Comparison of ENCODE assay signal across 26 mouse cellular contexts in genomic region chr13:25678221-25678735, GRCm38 (mm10).
DNase-seq lines count a peak whose midpoint lies in the region; ATAC-seq lines count a peak whose summit lies in the region.
"Had no signal": no experiment of that assay in that cellular context is flagged by ENCODE, and none has a peak within 500 bp of the region (broad histone marks: within the 10 kb centered on the region; RNA-seq: fewer than 3 reads in every experiment).

No protein-coding gene starts in this region.

- H3K4me3 ChIP-seq in forebrain, embryonic 11.5 days (ENCODE audit: low read depth, low read length) = no peak overlapping the region
- H3K4me3 ChIP-seq: embryonic facial prominence, embryonic 12.5 days; forebrain, embryonic 15.5 days; heart, adult 2 months; heart, embryonic 12.5 days; hindbrain, embryonic 13.5 days; limb, embryonic 12.5 days; liver, embryonic 15.5 days had no signal

- H3K9me3 ChIP-seq in forebrain, embryonic 11.5 days (ENCODE audit: control insufficient read depth, low read length) = no peaks in the 10 kb centered on the region
- H3K9me3 ChIP-seq: embryonic facial prominence, embryonic 12.5 days; forebrain, embryonic 15.5 days; heart, embryonic 12.5 days; hindbrain, embryonic 13.5 days; liver, embryonic 15.5 days had no signal

- H3K9ac ChIP-seq in forebrain, embryonic 11.5 days (ENCODE audit: low read length) = no peak overlapping the region
- H3K9ac ChIP-seq: embryonic facial prominence, embryonic 12.5 days; forebrain, embryonic 15.5 days; heart, embryonic 12.5 days; hindbrain, embryonic 13.5 days; limb, embryonic 12.5 days; liver, embryonic 15.5 days; lung, embryonic 14.5 days had no signal

- 89% methylated on average over 2 of the region's 2 CpGs for WGBS in forebrain, embryonic 11.5 days

- no peak overlapping the region for H3K27ac ChIP-seq in forebrain, embryonic 11.5 days (ENCODE audit: low read depth, low read length)
- H3K27ac ChIP-seq: embryonic facial prominence, embryonic 12.5 days; forebrain, embryonic 15.5 days; heart, adult 2 months; hindbrain, embryonic 13.5 days; limb, embryonic 12.5 days; liver, embryonic 15.5 days had no signal

- H3K36me3 ChIP-seq in forebrain, embryonic 11.5 days (ENCODE audit: control insufficient read depth, insufficient read depth, low read length) = no peaks in the 10 kb centered on the region
- H3K36me3 ChIP-seq: embryonic facial prominence, embryonic 12.5 days; forebrain, embryonic 15.5 days; heart, embryonic 12.5 days; hindbrain, embryonic 13.5 days; limb, embryonic 12.5 days; liver, embryonic 15.5 days had no signal

- no peaks in the 10 kb centered on the region for H3K4me1 ChIP-seq in forebrain, embryonic 11.5 days (replicated peaks; ENCODE audit: control insufficient read depth, insufficient read depth, low read length)
- H3K4me1 ChIP-seq: embryonic facial prominence, embryonic 12.5 days; forebrain, embryonic 15.5 days; heart, embryonic 12.5 days; hindbrain, embryonic 13.5 days; limb, embryonic 12.5 days; liver, embryonic 15.5 days had no signal

- no peak overlapping the region for H3K4me2 ChIP-seq in forebrain, embryonic 11.5 days (ENCODE audit: low read depth, low read length, severe bottlenecking)
- H3K4me2 ChIP-seq: embryonic facial prominence, embryonic 12.5 days; forebrain, embryonic 15.5 days; heart, embryonic 12.5 days; hindbrain, embryonic 13.5 days; limb, embryonic 12.5 days; liver, embryonic 15.5 days; lung, embryonic 14.5 days; midbrain, embryonic 11.5 days had no signal

- no peaks in the 10 kb centered on the region for H3K27me3 ChIP-seq in forebrain, embryonic 11.5 days (ENCODE audit: control insufficient read depth, insufficient read depth, low read length)
- H3K27me3 ChIP-seq: embryonic facial prominence, embryonic 12.5 days; forebrain, embryonic 15.5 days; heart, embryonic 12.5 days; hindbrain, embryonic 13.5 days; limb, embryonic 12.5 days; liver, embryonic 15.5 days had no signal

- no peak for ATAC-seq in forebrain, embryonic 11.5 days (replicated peaks; ENCODE audit: low FRiP score)
- no peak for ATAC-seq in activated CD4-positive, CD25-positive, alpha-beta regulatory T cell, adult 4 months
- ATAC-seq: CD4-positive, CD25-positive, alpha-beta regulatory T cell, adult 4 months; forebrain, embryonic 15.5 days; intestine, postnatal 0 days; midbrain, embryonic 16.5 days had no signal

- peak; percentile 12 to 70 for DNase-seq in frontal cortex, postnatal 36 days (ENCODE audit: low spot score in 2 of 2)
- no peak for DNase-seq in frontal cortex, postnatal 10 days (ENCODE audit: low spot score in 2 of 2)
- peak; percentile 53 for DNase-seq in right cerebral cortex, adult 18-20 months
- DNase-seq in right cerebral cortex, postnatal 14 days = no peak
- peak; percentile 46 to 71 for DNase-seq in left cerebral cortex, adult 9 months (ENCODE audit: low spot score in 2 of 2)
- no peak for DNase-seq in forebrain, embryonic 11.5 days (ENCODE audit: low spot score)
- DNase-seq: adrenal gland, postnatal 25 days; cerebellum, adult 2 months; cerebellum, postnatal 25 days; heart, adult 2 months; heart, postnatal 4 days; kidney, adult 9 months; kidney, postnatal 10 days; lung, embryonic 14.5 days; lung, postnatal 14 days had no signal

Comparison
In these comparisons a context has a peak if more than half of its experiments do, and no peak if none do; other contexts are left out.
1. DNase-seq: peak in frontal cortex, postnatal 36 days (2 of 2), right cerebral cortex, adult 18-20 months (single experiment) and left cerebral cortex, adult 9 months (2 of 2); none in frontal cortex, postnatal 10 days (0 of 2), right cerebral cortex, postnatal 14 days (single experiment) and forebrain, embryonic 11.5 days (single experiment).